Mouse (Mus musculus) embryonic fibroblast, embryonic 13.5 days (primary cell): ENCODE data around the gene Tcf15. TPM values are rescaled to one million over a fixed set of nuclear protein-coding genes. Genes with fewer than 3 reads are reported as not detected.

Source experiments
- H3K27ac ChIP-seq: 2 replicates; pipeline ENCODE4 v1.5.1; 2012; ENCODE audit warnings: low read length, control low read depth, inconsistent platforms; ENCODE audit not compliant: insufficient read depth
- H3K4me1 ChIP-seq: 2 replicates; pipeline ENCODE4 v1.6.1; 2011; ENCODE audit warnings: low read length; ENCODE audit not compliant: control insufficient read depth, insufficient read depth
- H3K4me3 ChIP-seq: 2 replicates; pipeline ENCODE4 v1.5.1; 2011; ENCODE audit warnings: mild to moderate bottlenecking, control low read depth, low read length; ENCODE audit not compliant: insufficient read depth
- CTCF ChIP-seq: IDR thresholded peaks from 2 replicates; pipeline ENCODE4 v1.5.1; 2011; ENCODE audit warnings: mild to moderate bottlenecking, control low read depth, low read length, moderate library complexity, borderline replicate concordance; ENCODE audit not compliant: insufficient read depth
- POLR2A ChIP-seq: IDR thresholded peaks from 2 replicates; pipeline ENCODE4 v1.6.1; 2011; ENCODE audit warnings: low read depth, mild to moderate bottlenecking, control low read depth, low read length, moderate library complexity
- polyA plus RNA-seq: library from polyadenylated mRNA; stranded (reverse); fragments of >200 nt; gene quantifications from 2 replicates; pipeline ENCODE4 v1.2.4, GENCODE M21; 2011; ENCODE audit warnings: low read depth; ENCODE audit not compliant: missing spikeins, insufficient read length

Tcf15 gene
- polyA plus RNA-seq, 1 experiment = not detected

GRCm38 (mm10) chr2:152119228-152119865 is 24.0 kb upstream of the Tcf15 start:
- H3K4me3 ChIP-seq = no peak overlapping the region
- TF ChIP-seq POLR2A (no peak), CTCF (no peak)
- no peak overlapping the region for H3K27ac ChIP-seq
- H3K4me1 ChIP-seq = no peaks in the 10 kb centered on the region

GRCm38 (mm10) chr2:152122896-152123295 is 20.5 kb upstream of the Tcf15 start:
- Histone ChIP-seq H3K4me3 (no peak overlapping the region), H3K4me1 (no peaks in the 10 kb centered on the region), H3K27ac (no peak overlapping the region)
- TF ChIP-seq POLR2A = no peak
- no peak for TF ChIP-seq CTCF

DNA sequence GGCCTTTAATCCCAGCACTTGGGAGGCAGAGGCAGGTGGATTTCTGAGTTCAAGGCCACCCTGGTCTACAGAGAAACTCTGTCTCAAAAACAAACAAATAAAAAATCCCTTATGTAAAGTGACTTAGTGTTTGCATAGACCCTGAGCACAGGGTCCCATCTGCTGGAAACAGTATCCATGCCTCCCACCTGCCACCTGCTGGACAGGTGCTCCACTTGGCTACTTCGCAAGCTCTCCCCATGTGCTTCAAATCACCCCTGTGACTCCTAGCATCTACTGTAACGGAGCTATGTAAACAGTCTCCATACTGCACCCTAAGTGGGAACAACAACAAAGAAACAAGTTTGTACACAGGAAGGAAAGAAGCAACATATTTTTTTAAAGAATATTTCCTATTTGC is 14.8 kb upstream of the Tcf15 start:
- TF ChIP-seq CTCF = no peak
- no peak for TF ChIP-seq POLR2A
- H3K4me1 ChIP-seq = no peaks in the 10 kb centered on the region
- no peak overlapping the region for H3K27ac ChIP-seq
- H3K4me3 ChIP-seq = no peak overlapping the region

- Histone ChIP-seq H3K27ac (no peak overlapping the region), H3K4me3 (no peak overlapping the region), H3K4me1 (no peaks in the 10 kb centered on the region)
- TF ChIP-seq CTCF = no peak
- no peak for TF ChIP-seq POLR2A
These were observed 13.6 kb upstream of the Tcf15 start for GRCm38 (mm10) chr2:152129778-152130177.

DNA sequence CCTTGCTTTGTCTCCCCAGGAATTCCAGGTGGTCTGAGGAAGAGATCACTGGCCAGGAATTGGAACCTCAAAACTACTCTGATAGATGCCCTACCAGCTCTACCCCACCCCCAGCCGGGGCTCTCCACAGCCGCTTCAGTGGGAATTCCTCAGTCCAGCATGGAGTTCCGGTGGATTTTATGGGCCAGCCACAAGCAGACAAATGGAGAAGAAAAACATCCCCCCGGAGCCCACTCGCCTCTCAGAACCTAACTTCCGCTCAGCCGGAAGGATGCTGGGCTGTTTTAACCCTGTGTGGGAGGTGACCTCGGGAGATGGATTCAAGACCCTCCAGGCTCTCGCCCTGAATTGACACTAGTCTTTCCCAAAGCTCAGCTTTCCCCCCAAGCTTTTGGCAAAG is 11.3 kb upstream of the Tcf15 start:
- no peak overlapping the region for H3K4me3 ChIP-seq
- no peaks in the 10 kb centered on the region for H3K4me1 ChIP-seq
- TF ChIP-seq CTCF = no peak
- no peak for TF ChIP-seq POLR2A
- H3K27ac ChIP-seq = no peak overlapping the region

DNA sequence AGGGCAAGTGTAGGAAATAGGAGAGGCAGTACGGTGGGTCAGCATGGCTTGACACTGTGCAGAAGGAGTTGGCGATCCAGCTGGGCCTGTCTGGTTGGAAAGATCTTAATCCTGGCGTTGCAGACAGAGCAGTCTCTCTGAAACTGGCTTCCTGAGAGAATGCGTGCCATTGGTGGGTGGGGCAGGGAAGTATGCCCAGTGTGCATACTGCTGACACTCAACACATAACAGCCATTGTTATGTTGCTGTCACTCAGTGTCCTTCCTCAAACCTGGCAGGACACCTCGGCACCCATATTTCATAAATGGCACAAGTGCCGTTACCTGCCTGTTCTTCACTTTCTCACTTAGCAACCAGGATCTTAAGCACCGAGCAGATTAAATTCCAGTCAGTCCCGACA is 10.7 kb upstream of the Tcf15 start:
- H3K27ac ChIP-seq = no peak overlapping the region
- no peaks in the 10 kb centered on the region for H3K4me1 ChIP-seq
- H3K4me3 ChIP-seq = no peak overlapping the region
- TF ChIP-seq POLR2A = no peak
- TF ChIP-seq CTCF = no peak

DNA sequence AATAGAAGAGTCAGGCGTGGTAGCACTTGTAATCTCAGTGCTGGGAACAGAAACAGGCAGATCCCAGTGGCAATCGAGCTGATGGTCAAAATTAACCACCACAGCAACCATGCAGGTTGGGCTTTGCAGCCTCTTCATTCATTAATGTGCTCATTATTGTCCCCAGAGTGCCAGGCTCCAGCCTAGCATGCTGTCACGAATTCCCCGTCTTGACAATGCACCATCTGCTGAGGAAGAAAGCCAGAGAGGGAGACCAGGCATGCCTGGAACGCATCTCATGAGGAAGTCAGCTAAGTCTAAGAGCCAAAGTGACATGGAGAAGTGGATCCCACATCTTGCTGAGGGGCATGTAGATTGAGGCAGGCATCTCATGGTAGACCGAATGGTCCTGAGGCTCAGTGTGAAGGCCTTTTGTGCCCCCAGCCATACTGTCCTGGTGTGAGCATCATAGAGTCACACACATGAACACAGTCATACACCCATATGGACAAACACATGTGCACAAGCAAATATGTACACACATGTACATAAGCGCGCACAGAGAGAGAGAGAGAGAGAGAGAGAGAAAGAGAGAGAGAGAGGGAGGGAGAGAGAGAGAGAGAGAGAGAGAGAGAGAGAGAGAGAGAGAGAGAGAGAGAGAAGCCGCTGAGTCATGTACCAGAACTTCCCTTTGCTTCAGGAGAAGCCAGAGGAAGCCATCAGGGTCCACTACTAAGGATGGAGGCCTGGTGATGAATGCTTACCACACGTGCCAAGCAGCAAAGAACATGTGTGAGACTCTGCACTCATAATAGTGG is 4.0 kb upstream of the Tcf15 start:
- Histone ChIP-seq H3K4me3 (no peak overlapping the region), H3K27ac (no peak overlapping the region), H3K4me1 (peaks cover 2% of the 10 kb centered on the region; the same call in 1 of the 2 replicates)
- TF ChIP-seq POLR2A (no peak), CTCF (no peak)

- H3K27ac ChIP-seq = no peak overlapping the region
- TF ChIP-seq CTCF (no peak), POLR2A (no peak)
- peaks cover 2% of the 10 kb centered on the region; the same call in 1 of the 2 replicates for H3K4me1 ChIP-seq
- H3K4me3 ChIP-seq = no peak overlapping the region
These were observed 2.4 kb upstream of the Tcf15 start for GRCm38 (mm10) chr2:152140941-152141340.

DNA sequence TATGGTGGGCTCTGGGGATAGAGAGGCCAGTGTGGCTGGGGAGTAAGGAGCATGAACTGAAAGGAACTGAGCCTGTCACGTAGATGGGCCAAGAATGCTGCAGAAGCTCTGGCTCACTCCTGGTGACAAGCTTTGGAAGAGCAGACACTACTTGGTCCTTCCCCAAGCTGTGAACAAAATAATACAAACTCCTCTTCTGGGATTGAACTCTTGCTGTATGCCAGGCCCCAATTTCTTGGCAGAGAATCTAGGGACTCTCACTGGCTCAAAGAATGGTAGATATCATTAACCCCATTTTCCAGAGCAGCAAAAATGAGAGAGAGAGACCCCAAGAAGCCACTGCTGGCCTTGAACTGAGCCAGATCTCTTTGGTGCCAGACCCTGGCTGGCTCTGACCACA is 1.9 kb upstream of the Tcf15 start:
- TF ChIP-seq CTCF (no peak), POLR2A (no peak)
- peaks cover 2% of the 10 kb centered on the region; the same call in 1 of the 2 replicates for H3K4me1 ChIP-seq
- no peak overlapping the region for H3K4me3 ChIP-seq
- H3K27ac ChIP-seq = no peak overlapping the region

GRCm38 (mm10) chr2:152142046-152142445 is 1.3 kb upstream of the Tcf15 start:
- Histone ChIP-seq H3K4me3 (peak overlapping the region; percentile 20), H3K4me1 (peaks cover 2% of the 10 kb centered on the region; the same call in 1 of the 2 replicates), H3K27ac (no peak overlapping the region)
- TF ChIP-seq CTCF = no peak
- no peak for TF ChIP-seq POLR2A

DNA sequence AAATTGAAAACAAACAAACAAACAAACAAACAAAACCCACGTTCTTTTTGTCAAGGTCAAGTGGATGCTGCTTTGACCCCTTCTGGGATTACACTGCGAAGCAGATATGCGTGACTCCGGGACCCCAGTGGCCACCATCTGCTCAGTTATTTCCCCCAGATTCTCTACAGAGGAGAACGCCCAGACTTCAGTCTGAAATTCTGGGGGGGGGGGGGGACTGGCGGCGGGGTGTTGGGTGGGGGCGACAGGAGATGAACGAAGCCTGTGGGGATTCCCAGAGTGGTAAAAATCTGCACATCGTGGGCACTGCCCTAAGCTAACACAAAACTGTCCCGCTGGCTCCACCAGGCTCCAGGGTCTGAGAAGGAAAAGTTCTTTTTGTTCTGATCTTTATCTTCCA is 790 bp upstream of the Tcf15 start:
- Histone ChIP-seq H3K4me3 (no peak overlapping the region), H3K27ac (no peak overlapping the region), H3K4me1 (peaks cover 2% of the 10 kb centered on the region; the same call in 1 of the 2 replicates)
- TF ChIP-seq POLR2A = no peak
- no peak for TF ChIP-seq CTCF
